Mouse (Mus musculus) midbrain, embryonic 13.5 days (tissue): ENCODE data around the gene Rbfox2. TPM values are rescaled to one million over a fixed set of nuclear protein-coding genes. Genes with fewer than 3 reads are reported as not detected.
"Not testable (repeated sequence)": the region's sequence is repeated elsewhere in the genome, so short reads cannot be mapped to it uniquely, and the experiment has no call there.

Source experiments
- ATAC-seq: fragments of 200-750 bp; cut with Nextera tagmentation; 2 replicates; pipeline ENCODE4 v1.8.0; 2017; ENCODE audit warnings: mild to moderate bottlenecking, moderate TSS enrichment, moderate library complexity
- H3K27ac ChIP-seq: fragments of 300-500 bp; sonication (generic); 2 replicates; pipeline ENCODE4 v1.5.1; 2015; ENCODE audit warnings: inconsistent platforms, mild to moderate bottlenecking, moderate library complexity
- H3K27me3 ChIP-seq: fragments of 300-500 bp; sonication (generic); 2 replicates; pipeline ENCODE4 v1.6.1; 2015; ENCODE audit warnings: mild to moderate bottlenecking, inconsistent platforms
- H3K36me3 ChIP-seq: fragments of 300-500 bp; sonication (generic); 2 replicates; pipeline ENCODE4 v1.6.1; 2015; ENCODE audit warnings: mild to moderate bottlenecking, inconsistent platforms
- H3K4me1 ChIP-seq: fragments of 300-500 bp; sonication (generic); replicated peaks from 2 replicates; pipeline ENCODE4 v1.6.1; 2015; ENCODE audit warnings: inconsistent platforms
- H3K4me2 ChIP-seq: fragments of 300-500 bp; sonication (generic); replicated peaks from 2 replicates; pipeline ENCODE4 v1.6.1; 2015; ENCODE audit warnings: moderate library complexity, mild to moderate bottlenecking, inconsistent platforms
- H3K4me3 ChIP-seq: fragments of 300-500 bp; sonication (generic); replicated peaks from 2 replicates; pipeline ENCODE4 v1.5.1; 2015; ENCODE audit warnings: mild to moderate bottlenecking, inconsistent platforms
- H3K9ac ChIP-seq: fragments of 300-500 bp; sonication (generic); replicated peaks from 2 replicates; pipeline ENCODE4 v1.6.1; 2015; ENCODE audit warnings: mild to moderate bottlenecking, inconsistent platforms
- H3K9me3 ChIP-seq: fragments of 300-500 bp; sonication (generic); 2 replicates; pipeline ENCODE4 v1.6.1; 2016; ENCODE audit warnings: mild to moderate bottlenecking, inconsistent platforms
- WGBS: fragments of 180-500 bp; shearing (Covaris S2); methylation state at CpG from one replicate; pipeline ENCODE4 v1.1.7; 2015; 5-methylcytosine and 5-hydroxymethylcytosine counted together
- polyA plus RNA-seq: library from polyadenylated mRNA; unstranded; fragments of >200 nt; fragmentation: Nextera tagmentation; extraction: Ambion mirVana; gene quantifications from 2 replicates; pipeline ENCODE4 v1.2.1, GENCODE M21; 2015

Rbfox2 gene
- polyA plus RNA-seq, 1 experiment from 2014 or later, result 154 TPM

GRCm38 (mm10) chr15:77291471-77291870, 15.3 kb downstream of the Rbfox2 start:
- Histone ChIP-seq H3K27ac (no peak overlapping the region), H3K9ac (no peak overlapping the region), H3K9me3 (no peaks in the 10 kb centered on the region), H3K4me1 (peaks cover 18% of the 10 kb centered on the region), H3K36me3 (no peaks in the 10 kb centered on the region), H3K4me2 (no peak overlapping the region), H3K4me3 (no peak overlapping the region), H3K27me3 (no peaks in the 10 kb centered on the region)
- no peak for ATAC-seq
- WGBS, result 74% methylated on average over 7 of the region's 7 CpGs

DNA sequence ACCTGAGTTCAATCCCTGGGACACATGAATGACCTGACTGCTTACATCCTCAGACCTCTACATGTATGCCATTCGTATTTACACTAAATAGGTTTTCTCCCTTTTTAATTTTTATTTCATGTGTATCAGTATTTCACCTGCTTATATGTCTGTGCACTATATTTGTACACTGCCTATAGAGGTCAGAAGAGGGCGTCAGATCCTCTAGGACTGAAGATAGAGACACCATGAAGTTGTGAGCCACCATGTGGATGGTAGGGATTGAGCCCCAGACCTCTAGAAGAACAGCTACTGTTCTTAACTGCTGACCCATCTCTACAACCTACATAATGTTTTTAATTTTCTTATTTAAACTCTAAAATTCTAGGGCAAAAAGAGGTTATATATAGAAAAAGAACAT, 16.5 kb downstream of the Rbfox2 start:
- no peak overlapping the region for H3K4me2 ChIP-seq
- H3K27me3 ChIP-seq, result no peaks in the 10 kb centered on the region
- H3K4me1 ChIP-seq, result peaks cover 18% of the 10 kb centered on the region
- no peak overlapping the region for H3K27ac ChIP-seq
- H3K4me3 ChIP-seq, result no peak overlapping the region
- WGBS, result 76% methylated on average over 2 of the region's 2 CpGs
- H3K9me3 ChIP-seq, result no peaks in the 10 kb centered on the region
- H3K36me3 ChIP-seq, result no peaks in the 10 kb centered on the region
- ATAC-seq, result no peak
- no peak overlapping the region for H3K9ac ChIP-seq

- Histone ChIP-seq H3K4me3 (no peak overlapping the region), H3K4me2 (no peak overlapping the region), H3K4me1 (peaks cover 14% of the 10 kb centered on the region), H3K36me3 (no peaks in the 10 kb centered on the region), H3K27me3 (no peaks in the 10 kb centered on the region), H3K9me3 (no peaks in the 10 kb centered on the region), H3K27ac (no peak overlapping the region), H3K9ac (no peak overlapping the region)
- no peak for ATAC-seq
- WGBS, result 94% methylated on average over 1 of the region's 1 CpGs
Observed at GRCm38 (mm10) chr15:77280130-77280529, 26.7 kb downstream of the Rbfox2 start.

GRCm38 (mm10) chr15:77278825-77279224, 28.0 kb downstream of the Rbfox2 start:
- 67% methylated on average over 5 of the region's 5 CpGs for WGBS
- Histone ChIP-seq H3K9ac (no peak overlapping the region), H3K4me2 (no peak overlapping the region), H3K4me1 (peaks cover 14% of the 10 kb centered on the region), H3K4me3 (no peak overlapping the region), H3K36me3 (no peaks in the 10 kb centered on the region), H3K27me3 (no peaks in the 10 kb centered on the region), H3K27ac (no peak overlapping the region), H3K9me3 (no peaks in the 10 kb centered on the region)
- ATAC-seq, result no peak

DNA sequence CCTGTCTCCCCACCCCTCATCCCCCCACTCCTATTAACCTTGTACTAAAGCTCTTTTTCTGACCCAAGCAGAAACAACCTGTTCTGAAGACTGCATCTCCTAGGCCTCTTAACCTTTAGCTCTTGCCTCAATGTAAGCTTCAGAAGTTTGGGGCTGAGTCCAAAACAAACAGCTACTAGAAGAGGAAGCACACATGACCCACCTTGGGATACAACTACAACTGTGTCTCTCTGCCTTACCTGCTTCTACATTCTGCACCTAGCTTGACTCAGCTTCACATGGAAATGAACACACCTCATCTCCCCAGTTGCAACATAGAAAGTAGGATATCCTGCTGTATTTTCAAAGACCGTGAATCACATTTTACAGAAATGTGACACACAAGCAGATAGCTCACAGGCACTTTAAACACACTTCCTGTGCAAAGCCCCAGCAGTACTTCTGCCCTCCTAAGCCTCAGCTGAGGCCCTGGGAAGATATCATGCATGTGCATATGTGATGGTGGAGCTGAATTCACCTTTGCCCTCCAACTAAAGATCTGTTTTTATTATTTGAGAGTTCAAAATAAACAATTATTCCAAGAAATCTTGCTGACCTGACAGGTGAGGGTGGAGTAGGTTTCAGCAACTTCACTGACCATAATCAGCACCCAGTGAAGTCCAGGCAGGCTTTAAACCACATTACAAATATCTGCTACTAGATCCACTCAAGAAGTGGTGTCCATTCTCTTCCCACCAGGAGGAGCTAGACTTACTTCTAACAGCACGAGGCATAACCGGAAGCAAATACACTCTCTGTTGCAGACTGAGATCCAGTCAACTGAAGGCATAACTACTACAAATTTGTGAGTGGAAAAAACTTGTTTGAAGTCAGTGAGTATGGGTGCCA, 29.7 kb downstream of the Rbfox2 start:
- Histone ChIP-seq H3K9me3 (no peaks in the 10 kb centered on the region), H3K4me2 (no peak overlapping the region), H3K9ac (no peak overlapping the region), H3K27me3 (no peaks in the 10 kb centered on the region), H3K36me3 (no peaks in the 10 kb centered on the region), H3K27ac (no peak overlapping the region), H3K4me1 (peaks cover 18% of the 10 kb centered on the region), H3K4me3 (no peak overlapping the region)
- WGBS, result 78% methylated on average over 3 of the region's 3 CpGs
- no peak for ATAC-seq

GRCm38 (mm10) chr15:77276300-77276699, 30.5 kb downstream of the Rbfox2 start:
- ATAC-seq, result no peak
- Histone ChIP-seq H3K36me3 (no peaks in the 10 kb centered on the region), H3K4me2 (no peak overlapping the region), H3K27me3 (no peaks in the 10 kb centered on the region), H3K4me3 (no peak overlapping the region), H3K9me3 (no peaks in the 10 kb centered on the region), H3K9ac (no peak overlapping the region), H3K4me1 (peaks cover 18% of the 10 kb centered on the region), H3K27ac (no peak overlapping the region; the same call in 1 of the 2 replicates)
- 81% methylated on average over 1 of the region's 1 CpGs for WGBS

DNA sequence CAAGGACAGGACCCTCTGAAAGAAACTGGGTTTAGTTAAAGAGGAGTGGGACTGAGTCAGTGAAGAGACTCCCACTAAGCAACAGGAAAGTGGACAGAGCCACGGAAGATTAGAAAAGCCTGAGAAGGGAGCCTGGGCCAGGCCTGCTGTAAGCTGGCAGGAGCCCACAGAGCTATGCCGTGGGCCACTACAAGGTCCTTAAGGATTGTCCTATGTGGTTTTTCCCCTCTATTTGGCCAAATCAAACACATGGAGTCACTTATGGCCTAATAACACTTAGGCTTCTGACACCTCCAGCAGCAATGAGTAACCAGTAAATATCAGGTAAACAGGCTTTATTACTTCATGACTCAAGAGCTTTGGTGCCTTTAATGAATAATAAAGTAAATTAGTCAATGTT, 31.2 kb downstream of the Rbfox2 start:
- Histone ChIP-seq H3K4me2 (no peak overlapping the region), H3K27me3 (no peaks in the 10 kb centered on the region), H3K36me3 (no peaks in the 10 kb centered on the region), H3K4me1 (peaks cover 18% of the 10 kb centered on the region), H3K27ac (no peak overlapping the region), H3K9ac (no peak overlapping the region), H3K9me3 (no peaks in the 10 kb centered on the region), H3K4me3 (no peak overlapping the region)
- 93% methylated on average over 2 of the region's 2 CpGs for WGBS
- no peak for ATAC-seq

DNA sequence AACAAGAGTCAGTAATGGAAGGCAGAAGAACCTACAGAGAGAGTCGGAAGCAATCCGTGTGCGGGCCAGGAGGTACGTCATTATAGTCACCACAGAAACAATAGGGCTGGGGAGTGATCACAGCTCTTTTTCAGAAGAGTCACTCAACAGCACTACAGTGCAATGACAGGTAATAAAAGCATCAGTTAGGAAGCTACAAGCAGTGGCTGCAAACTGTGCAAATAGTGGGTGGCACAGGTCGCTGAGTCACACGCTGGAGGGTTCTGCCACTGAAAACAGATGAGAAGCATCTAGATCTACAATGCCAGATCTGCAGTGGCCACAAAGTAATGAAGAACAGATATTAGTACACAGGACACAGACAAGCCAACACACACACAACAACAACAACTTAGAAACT, 32.9 kb downstream of the Rbfox2 start:
- Histone ChIP-seq H3K4me2 (no peak overlapping the region), H3K4me3 (no peak overlapping the region), H3K27ac (no peak overlapping the region), H3K36me3 (no peaks in the 10 kb centered on the region), H3K9me3 (no peaks in the 10 kb centered on the region), H3K27me3 (no peaks in the 10 kb centered on the region), H3K4me1 (peaks cover 17% of the 10 kb centered on the region), H3K9ac (no peak overlapping the region)
- 89% methylated on average over 6 of the region's 6 CpGs for WGBS
- no peak for ATAC-seq

DNA sequence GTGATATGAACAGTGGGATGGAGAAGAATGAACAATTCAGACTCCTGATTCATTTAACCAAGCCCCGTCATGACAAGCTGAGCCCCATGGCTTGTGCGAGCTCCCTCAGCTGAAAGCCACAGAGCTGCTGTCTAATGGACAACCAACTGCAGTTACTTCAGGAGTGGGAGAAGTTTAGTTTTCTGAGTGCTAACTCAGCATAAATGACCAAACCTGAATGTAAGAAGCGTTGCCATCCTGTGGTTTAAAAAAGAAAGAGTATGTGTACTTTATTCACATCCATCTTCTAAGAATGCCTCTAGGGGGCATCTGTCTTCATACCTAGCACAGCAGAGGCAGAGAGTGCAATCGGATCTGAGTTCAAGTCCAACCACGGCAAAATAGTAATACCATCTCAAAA, 35.5 kb downstream of the Rbfox2 start:
- no peak for ATAC-seq
- H3K4me2 ChIP-seq, result no peak overlapping the region
- H3K27ac ChIP-seq, result no peak overlapping the region
- WGBS, result 93% methylated on average over 5 of the region's 5 CpGs
- H3K9ac ChIP-seq, result no peak overlapping the region
- H3K4me3 ChIP-seq, result no peak overlapping the region
- peaks cover 16% of the 10 kb centered on the region for H3K4me1 ChIP-seq
- no peaks in the 10 kb centered on the region for H3K9me3 ChIP-seq
- H3K27me3 ChIP-seq, result no peaks in the 10 kb centered on the region
- no peaks in the 10 kb centered on the region for H3K36me3 ChIP-seq

DNA sequence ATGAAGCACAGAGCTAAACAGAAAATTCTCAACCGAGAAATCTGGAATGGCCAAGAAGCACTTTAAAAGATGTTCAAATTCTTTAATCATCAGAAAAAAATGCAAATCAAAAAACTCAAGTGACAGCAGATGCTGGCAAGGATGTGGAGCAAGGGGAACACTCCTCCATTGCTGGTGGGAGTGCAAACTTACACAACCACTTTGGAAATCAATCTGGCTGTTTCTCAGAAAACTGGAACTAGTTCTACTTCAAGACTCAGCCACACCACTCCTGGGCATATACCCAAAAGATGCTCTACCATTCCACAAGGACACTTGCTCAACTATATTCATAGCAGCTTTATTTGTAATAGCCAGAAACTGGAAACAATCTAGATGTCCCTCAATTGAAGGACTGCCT, 37.3 kb downstream of the Rbfox2 start:
- not testable (repeated sequence) for H3K9me3 ChIP-seq, H3K27me3 ChIP-seq, H3K36me3 ChIP-seq, H3K4me3 ChIP-seq, ATAC-seq, H3K9ac ChIP-seq, H3K27ac ChIP-seq, H3K4me2 ChIP-seq
- H3K4me1 ChIP-seq, result peaks cover 17% of the 10 kb centered on the region
- 87% methylated on average over 1 of the region's 1 CpGs for WGBS

- Histone ChIP-seq H3K36me3 (no peaks in the 10 kb centered on the region), H3K4me1 (peaks cover 17% of the 10 kb centered on the region), H3K9me3 (no peaks in the 10 kb centered on the region), H3K27ac (no peak overlapping the region), H3K27me3 (no peaks in the 10 kb centered on the region), H3K9ac (no peak overlapping the region), H3K4me3 (no peak overlapping the region), H3K4me2 (no peak overlapping the region)
- 89% methylated on average over 3 of the region's 3 CpGs for WGBS
- no peak for ATAC-seq
Observed at GRCm38 (mm10) chr15:77268415-77268814, 38.4 kb downstream of the Rbfox2 start.

GRCm38 (mm10) chr15:77265318-77265717, 41.5 kb downstream of the Rbfox2 start:
- Histone ChIP-seq H3K9ac (no peak overlapping the region), H3K36me3 (no peaks in the 10 kb centered on the region), H3K27me3 (no peaks in the 10 kb centered on the region), H3K9me3 (no peaks in the 10 kb centered on the region), H3K4me2 (no peak overlapping the region), H3K27ac (no peak overlapping the region), H3K4me3 (no peak overlapping the region), H3K4me1 (peaks cover 13% of the 10 kb centered on the region)
- WGBS, result 36% methylated on average over 4 of the region's 4 CpGs
- no peak for ATAC-seq

DNA sequence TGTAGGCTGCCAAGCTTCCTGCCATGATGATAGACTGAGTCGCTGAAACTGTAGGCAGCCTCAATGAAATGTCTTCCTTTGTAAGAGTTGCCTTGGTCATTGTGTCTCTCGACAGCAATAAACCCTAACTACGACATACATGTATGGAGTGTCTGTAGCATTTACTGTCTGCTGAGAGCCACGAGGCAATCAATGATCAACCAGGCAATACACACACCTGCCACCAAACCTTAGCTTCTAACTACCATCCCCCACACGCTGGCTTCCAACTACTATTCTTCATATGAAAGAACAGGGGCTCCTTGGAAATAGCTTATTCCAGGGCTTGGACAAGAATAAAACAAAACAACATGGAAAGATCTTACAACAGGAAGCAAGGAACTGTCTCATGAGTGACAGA, 42.5 kb downstream of the Rbfox2 start:
- Histone ChIP-seq H3K9ac (no peak overlapping the region), H3K9me3 (no peaks in the 10 kb centered on the region), H3K4me3 (no peak overlapping the region), H3K27me3 (no peaks in the 10 kb centered on the region), H3K4me1 (peaks cover 13% of the 10 kb centered on the region), H3K27ac (no peak overlapping the region), H3K36me3 (no peaks in the 10 kb centered on the region), H3K4me2 (no peak overlapping the region)
- no peak for ATAC-seq
- 93% methylated on average over 5 of the region's 5 CpGs for WGBS
